Mouse (Mus musculus): ENCODE results near the gene Gon4l. TPM values are rescaled to one million over a fixed set of nuclear protein-coding genes. Genes with fewer than 3 reads are reported as not detected.
"Not testable (repeated sequence)": the region's sequence is repeated elsewhere in the genome, so short reads cannot be mapped to it uniquely, and the experiment has no call there.

Gene Gon4l
- polyA plus RNA-seq, 1 experiment from 2014 or later: 12.3 TPM

DNA sequence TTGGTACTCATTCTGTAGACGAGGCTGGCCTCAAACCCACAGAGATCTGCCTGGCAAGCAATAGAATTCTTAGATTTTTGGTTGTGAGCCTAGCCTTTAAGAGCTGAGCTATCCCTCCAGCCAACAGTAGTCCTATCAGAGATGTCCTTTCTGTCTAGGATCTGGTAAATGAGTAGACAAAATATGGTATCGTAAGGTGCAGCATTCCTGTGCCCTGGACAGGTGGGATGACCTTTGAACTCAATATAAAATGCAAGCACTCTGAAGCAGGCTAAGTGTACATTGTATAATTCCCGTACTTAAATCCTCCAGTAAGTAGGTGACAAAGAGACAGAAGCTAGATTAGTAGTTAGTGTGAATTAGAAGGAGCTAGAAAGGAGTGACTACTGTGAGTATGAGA is 27.1 kb downstream of the Gon4l start:
- no peaks in the 10 kb centered on the region for H3K27me3 ChIP-seq
- H3K4me2 ChIP-seq: no peak overlapping the region
- H3K27ac ChIP-seq (replicated peaks): no peak overlapping the region
- WGBS: 96% methylated on average over 3 of the region's 3 CpGs
- no peak for ATAC-seq (ENCODE audit: low read depth)
- H3K9ac ChIP-seq: no peak overlapping the region
- peaks cover 88% of the 10 kb centered on the region for H3K36me3 ChIP-seq
- H3K4me3 ChIP-seq: no peak overlapping the region
- H3K4me1 ChIP-seq (replicated peaks): no peaks in the 10 kb centered on the region
- no peaks in the 10 kb centered on the region for H3K9me3 ChIP-seq

DNA sequence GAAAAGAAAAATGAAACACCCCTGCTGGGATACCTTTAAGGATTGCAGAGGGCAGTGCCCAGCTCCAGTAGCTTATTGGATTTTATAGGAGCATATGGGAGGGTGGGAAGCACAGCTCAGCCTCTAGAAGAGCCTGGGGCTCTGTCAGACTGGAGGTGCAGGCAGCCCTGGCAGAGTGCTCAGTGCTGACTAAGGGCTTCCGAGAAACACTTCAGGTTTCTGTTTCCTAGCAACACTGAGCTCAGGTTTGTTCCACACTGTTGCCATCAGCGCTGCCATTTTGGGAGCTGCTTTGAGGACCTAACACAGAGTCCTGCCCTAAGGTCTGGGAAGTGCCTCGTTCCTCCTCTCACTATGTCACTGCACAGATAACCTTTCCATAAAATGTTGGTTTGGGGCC is 31.7 kb downstream of the Gon4l start:
- not testable (repeated sequence) for H3K27ac ChIP-seq (replicated peaks); H3K9ac ChIP-seq; ATAC-seq (ENCODE audit: low read depth); H3K9me3 ChIP-seq; H3K4me1 ChIP-seq (replicated peaks); H3K4me3 ChIP-seq; H3K4me2 ChIP-seq; H3K27me3 ChIP-seq
- WGBS: no CpG with 5 or more reads among the region's 3 CpGs
- H3K36me3 ChIP-seq: peaks cover 45% of the 10 kb centered on the region

DNA sequence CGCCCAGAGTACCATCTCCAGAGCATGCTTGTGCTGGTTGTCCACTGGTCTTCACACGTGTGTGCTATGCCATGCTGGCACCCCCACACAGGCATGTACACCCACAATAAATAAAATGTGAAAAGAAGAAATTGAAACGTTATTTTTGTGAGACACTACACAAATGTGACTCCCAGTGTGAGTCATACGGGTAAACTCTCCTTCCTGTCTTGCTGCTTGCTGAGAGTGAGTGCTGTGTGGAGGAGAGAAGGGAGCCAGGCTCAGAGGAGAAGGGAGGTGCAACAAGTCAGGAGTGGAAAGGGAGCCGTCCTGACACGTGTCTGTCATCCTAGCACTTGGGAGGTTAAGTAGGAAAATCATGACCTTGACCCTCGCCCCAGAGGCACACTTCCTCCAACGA is 32.1 kb downstream of the Gon4l start:
- ATAC-seq (ENCODE audit: low read depth); H3K27me3 ChIP-seq; H3K9me3 ChIP-seq; H3K4me3 ChIP-seq; H3K4me1 ChIP-seq (replicated peaks); H3K4me2 ChIP-seq; H3K9ac ChIP-seq; H3K27ac ChIP-seq (replicated peaks): not testable (repeated sequence)
- no CpG with 5 or more reads among the region's 8 CpGs for WGBS
- H3K36me3 ChIP-seq: peaks cover 40% of the 10 kb centered on the region

DNA sequence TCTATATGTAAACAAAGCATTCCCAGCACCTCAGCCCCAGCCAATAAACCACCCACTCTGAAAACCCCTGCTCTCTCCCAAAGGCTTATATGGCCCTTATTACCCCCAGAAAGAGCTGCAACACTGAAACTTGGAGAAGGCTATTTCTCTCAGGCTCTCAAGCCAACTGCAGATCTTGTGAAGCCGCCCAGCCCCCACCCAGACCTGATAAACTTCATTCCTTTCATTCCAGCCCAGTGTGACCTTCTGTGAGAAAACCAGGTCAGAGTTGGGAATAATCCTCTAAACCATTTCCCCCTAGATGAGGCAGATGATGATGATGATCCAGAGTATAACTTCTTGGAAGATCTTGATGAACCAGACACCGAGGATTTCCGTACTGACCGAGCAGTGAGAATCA is 33.4 kb downstream of the Gon4l start:
- H3K4me1 ChIP-seq (replicated peaks); H3K9me3 ChIP-seq; ATAC-seq (ENCODE audit: low read depth); H3K4me3 ChIP-seq; H3K9ac ChIP-seq; H3K4me2 ChIP-seq; H3K27me3 ChIP-seq; H3K27ac ChIP-seq (replicated peaks): not testable (repeated sequence)
- WGBS: 100% methylated on average over 2 of the region's 4 CpGs
- peaks cover 28% of the 10 kb centered on the region for H3K36me3 ChIP-seq

DNA sequence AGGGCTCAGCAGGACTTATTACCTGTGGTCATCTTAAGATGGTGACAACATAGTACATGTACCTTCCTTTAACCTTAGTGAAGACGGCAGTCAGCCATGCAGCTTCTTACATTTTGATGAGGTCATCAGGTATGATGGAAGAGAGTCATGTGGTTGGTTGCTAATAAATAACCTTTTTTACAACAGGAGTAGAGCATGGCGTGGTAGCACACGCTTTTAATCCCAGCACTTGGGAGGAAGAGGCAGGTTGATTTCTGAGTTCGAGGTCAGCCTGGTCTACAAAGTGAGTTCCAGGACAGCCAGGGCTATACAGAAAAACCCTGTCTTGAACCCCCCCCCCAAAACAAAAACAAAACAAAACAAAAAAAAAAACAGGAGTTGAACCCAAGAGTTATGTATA is 47.5 kb downstream of the Gon4l start:
- not testable (repeated sequence) for H3K4me2 ChIP-seq; H3K9ac ChIP-seq; H3K36me3 ChIP-seq; H3K27me3 ChIP-seq; H3K4me3 ChIP-seq; H3K4me1 ChIP-seq (replicated peaks); ATAC-seq (ENCODE audit: low read depth); H3K27ac ChIP-seq (replicated peaks); H3K9me3 ChIP-seq
- 96% methylated on average over 4 of the region's 4 CpGs for WGBS

DNA sequence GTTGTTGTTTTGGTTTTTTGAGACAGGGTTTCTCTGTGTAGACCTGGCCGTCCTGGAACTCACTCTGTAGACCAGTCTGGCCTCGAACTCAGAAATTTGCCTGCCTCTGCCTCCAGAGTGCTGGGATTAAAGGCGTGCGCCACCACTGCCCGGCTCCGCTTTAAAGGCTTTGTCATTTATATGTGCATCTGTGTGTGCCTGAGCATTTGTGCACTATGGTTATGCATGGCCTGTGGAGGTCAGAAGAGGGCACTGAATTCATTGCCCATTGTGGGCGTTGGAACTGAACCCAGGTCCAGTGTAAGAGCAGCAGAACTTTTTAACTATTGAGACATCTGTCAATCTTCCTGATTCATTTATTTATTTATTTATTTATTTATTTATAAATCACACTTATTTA is 58.0 kb downstream of the Gon4l start:
- 93% methylated on average over 7 of the region's 7 CpGs for WGBS
- peaks cover 25% of the 10 kb centered on the region for H3K36me3 ChIP-seq
- H3K9me3 ChIP-seq; H3K27ac ChIP-seq (replicated peaks); ATAC-seq (ENCODE audit: low read depth); H3K27me3 ChIP-seq; H3K4me2 ChIP-seq; H3K4me1 ChIP-seq (replicated peaks); H3K4me3 ChIP-seq; H3K9ac ChIP-seq: not testable (repeated sequence)

DNA sequence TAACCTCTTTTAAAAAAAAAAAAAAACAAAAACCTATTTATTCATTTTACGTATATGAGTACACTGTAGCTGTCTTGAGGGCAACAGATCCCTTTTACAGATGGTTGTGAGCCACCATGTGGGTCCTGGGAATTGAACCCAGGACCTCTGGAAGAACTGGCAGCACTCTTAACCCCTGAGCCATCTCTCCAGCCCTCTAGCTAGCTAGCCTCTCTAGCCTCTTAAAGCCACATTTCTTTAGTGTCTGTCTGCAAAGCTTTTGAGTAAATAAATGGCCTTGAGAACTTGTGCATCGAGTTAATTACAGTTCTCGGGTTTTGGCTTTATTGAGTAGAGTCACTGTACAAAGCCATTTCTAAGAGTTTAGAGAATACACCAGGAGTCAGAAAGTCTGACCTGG is 69.8 kb downstream of the Gon4l start:
- WGBS: 87% methylated on average over 3 of the region's 3 CpGs

DNA sequence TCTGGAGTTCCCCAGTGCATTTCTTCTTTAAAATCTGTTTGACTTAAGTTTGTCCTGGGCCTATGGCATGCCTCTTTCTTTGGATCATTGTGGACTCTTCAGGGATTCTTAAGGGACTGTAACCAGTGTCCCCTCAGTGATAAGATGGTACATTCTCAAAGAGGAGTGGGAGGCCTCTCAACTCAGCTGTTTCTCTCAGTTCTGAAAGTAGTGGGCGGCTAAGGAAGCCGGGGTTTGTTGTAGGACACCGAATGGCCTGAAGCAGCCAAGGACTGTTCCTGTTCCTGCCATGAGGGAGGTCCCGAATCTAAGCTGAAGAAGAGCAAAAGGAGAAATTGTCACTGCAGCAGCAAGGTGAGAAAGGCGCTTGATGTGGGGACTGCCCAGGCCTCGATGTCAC is 70.2 kb downstream of the Gon4l start:
- peaks cover 95% of the 10 kb centered on the region for H3K36me3 ChIP-seq
- H3K9ac ChIP-seq: no peak overlapping the region
- no peak overlapping the region for H3K4me3 ChIP-seq
- H3K9me3 ChIP-seq: no peaks in the 10 kb centered on the region
- no peaks in the 10 kb centered on the region for H3K27me3 ChIP-seq
- H3K27ac ChIP-seq (replicated peaks): no peak overlapping the region
- H3K4me1 ChIP-seq (replicated peaks): no peaks in the 10 kb centered on the region
- no peak overlapping the region for H3K4me2 ChIP-seq
- 86% methylated on average over 6 of the region's 6 CpGs for WGBS
- no peak for ATAC-seq (ENCODE audit: low read depth)

More for the DNA sequence above, 69.8 kb downstream of the Gon4l start:
- no peak overlapping the region for H3K4me3 ChIP-seq
- no peak overlapping the region for H3K4me2 ChIP-seq
- H3K9ac ChIP-seq: no peak overlapping the region
- no peaks in the 10 kb centered on the region for H3K27me3 ChIP-seq
- H3K27ac ChIP-seq (replicated peaks): no peak overlapping the region
- H3K9me3 ChIP-seq: no peaks in the 10 kb centered on the region
- ATAC-seq (ENCODE audit: low read depth): no peak
- H3K4me1 ChIP-seq (replicated peaks): no peaks in the 10 kb centered on the region
- peaks cover 91% of the 10 kb centered on the region for H3K36me3 ChIP-seq

DNA sequence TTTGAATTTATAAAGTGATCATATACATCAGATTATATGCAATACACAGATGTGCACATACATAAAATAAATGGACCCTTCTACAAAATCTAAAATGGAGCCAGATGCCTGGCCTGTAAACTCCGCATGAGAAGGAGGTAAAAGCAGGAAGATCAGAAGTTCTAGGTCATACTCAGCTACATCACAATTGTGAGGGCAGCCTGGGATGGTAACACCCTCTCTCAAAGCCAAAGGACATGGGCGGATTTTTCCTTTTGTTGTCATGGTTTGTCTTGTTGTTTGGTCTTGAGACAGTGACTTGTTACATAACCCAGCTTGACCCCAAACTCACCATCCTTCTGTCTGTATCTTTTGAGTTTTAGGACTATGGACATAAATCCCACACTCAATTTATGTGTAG is 70.7 kb downstream of the Gon4l start:
- H3K9me3 ChIP-seq: no peaks in the 10 kb centered on the region
- no peaks in the 10 kb centered on the region for H3K4me1 ChIP-seq (replicated peaks)
- no peak overlapping the region for H3K27ac ChIP-seq (replicated peaks)
- no peak overlapping the region for H3K4me2 ChIP-seq
- no peak overlapping the region for H3K9ac ChIP-seq
- 86% methylated on average over 2 of the region's 2 CpGs for WGBS
- no peaks in the 10 kb centered on the region for H3K27me3 ChIP-seq
- peaks cover 98% of the 10 kb centered on the region for H3K36me3 ChIP-seq
- no peak for ATAC-seq (ENCODE audit: low read depth)
- no peak overlapping the region for H3K4me3 ChIP-seq

DNA sequence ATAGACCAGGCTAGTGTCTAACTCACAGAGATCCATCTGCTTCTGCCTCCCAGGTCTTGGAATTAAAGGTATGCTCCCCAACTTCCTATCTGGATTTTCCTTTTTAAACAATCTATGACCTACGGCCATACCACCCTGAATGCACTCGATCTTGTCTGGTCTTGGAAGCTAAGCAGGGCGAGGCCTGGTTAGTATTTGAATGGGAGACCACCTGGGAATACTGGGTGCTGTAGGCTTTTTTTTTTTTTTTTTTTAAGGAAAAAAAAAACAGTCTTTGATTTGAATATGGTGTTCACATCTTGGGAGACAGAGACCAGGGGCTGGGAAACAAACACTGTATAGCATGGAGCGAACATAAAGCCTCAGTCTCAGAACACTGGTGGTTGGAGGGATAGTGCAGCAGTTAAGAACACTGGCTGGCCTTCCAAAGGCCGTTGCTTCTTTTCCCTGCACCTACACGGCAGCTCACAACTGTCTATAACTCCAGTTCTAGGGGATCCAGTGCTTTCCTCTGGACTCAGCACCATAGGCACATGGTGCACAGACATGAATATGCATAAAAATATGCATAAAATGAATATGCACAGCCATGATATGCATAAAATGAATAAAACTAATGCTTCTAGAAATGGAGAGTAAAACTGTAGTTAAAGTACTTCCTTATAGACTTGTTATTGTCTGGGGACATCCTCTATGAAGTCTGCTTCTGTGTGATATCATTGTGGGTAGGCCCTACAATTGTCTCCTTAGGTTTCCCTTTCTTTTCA is 71.5 kb downstream of the Gon4l start:
- ATAC-seq (ENCODE audit: low read depth): no peak
- Histone ChIP-seq H3K27me3 (no peaks in the 10 kb centered on the region), H3K4me2 (no peak overlapping the region), H3K9me3 (no peaks in the 10 kb centered on the region), H3K36me3 (peaks cover 100% of the 10 kb centered on the region), H3K4me1 (replicated peaks) (no peaks in the 10 kb centered on the region), H3K9ac (no peak overlapping the region), H3K4me3 (no peak overlapping the region), H3K27ac (replicated peaks) (no peak overlapping the region)
- WGBS: 92% methylated on average over 6 of the region's 6 CpGs

DNA sequence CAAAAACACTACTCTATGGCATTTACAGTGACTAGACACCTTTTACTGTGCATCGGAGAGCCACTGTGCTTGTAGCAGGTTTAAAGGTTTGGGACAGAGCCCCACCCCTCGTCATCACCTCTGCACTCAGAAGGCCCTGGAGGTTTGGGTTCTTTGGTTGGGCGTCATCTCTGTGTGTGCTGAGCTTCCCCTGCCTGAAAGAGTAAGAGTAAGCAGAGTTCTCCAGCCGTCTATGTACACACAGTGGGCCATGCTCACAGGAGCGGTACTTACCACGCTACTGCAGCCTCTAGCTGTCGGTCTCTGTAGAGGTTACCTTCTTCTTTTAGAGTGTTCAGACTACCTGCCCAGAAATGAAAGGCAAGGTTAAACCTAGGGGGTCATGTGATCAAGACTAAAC is 77.6 kb downstream of the Gon4l start:
- H3K4me1 ChIP-seq (replicated peaks): peaks cover 17% of the 10 kb centered on the region
- no peaks in the 10 kb centered on the region for H3K9me3 ChIP-seq
- ATAC-seq (ENCODE audit: low read depth): no peak
- H3K36me3 ChIP-seq: peaks cover 46% of the 10 kb centered on the region
- 94% methylated on average over 7 of the region's 7 CpGs for WGBS
- H3K27ac ChIP-seq (replicated peaks): no peak overlapping the region
- peak overlapping the region; percentile 87; the same call in 1 of the 2 replicates for H3K9ac ChIP-seq
- H3K27me3 ChIP-seq: no peaks in the 10 kb centered on the region
- peak overlapping the region; percentile 77; the same call in 1 of the 2 replicates for H3K4me3 ChIP-seq
- H3K4me2 ChIP-seq: peak overlapping the region; percentile 75

DNA sequence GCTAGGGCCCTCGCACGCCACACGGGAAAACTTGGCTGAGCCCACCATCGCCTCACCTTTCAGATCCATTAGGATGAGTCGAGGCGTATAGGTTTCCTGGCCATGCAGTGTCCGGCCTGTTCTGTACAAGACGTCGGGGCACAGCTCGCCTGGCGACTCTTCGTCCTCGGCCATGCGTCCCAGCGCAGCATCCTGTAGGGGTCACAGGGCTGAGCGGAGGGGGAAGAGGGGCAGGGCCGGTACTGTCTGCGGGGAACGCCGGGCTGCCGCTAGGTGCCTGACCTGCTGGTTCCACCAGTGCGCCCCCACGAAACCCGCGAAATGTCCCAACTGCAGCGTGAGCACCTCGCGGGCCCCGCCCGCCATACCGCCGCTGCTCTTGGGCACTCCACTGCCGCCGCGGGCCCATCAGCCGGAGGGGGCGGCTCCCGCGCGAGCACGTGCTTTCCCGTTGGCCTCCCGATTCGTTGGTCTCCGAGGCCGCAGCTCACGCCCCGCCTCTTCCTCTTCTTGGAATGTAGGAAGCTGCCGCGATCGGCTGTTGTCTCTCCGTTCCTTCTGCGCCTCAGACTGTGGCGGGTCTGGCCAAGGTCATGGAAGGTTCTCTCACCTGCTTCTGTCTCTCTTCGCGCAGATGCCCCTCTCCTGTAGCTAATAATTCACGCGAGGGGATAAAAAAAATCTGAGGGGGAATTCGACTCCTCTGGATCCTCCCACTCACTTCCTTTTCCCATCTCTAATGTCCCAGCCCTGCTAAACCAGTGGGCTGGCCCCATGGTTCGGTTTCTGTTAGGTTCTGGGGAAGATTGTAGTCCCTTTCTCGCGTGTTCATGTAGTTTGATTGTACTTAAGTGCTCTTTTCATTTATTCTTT is 78.7 kb downstream of the Gon4l start, which contains the start of gene Msto1:
Gene Msto1 (minus strand): TSS at position 489 of the 873 bp plus-strand sequence.
- Histone ChIP-seq H3K9ac (peak within 1 kb of the TSS; percentile 87), H3K27ac (replicated peaks) (peak within 1 kb of the TSS; percentile 90), H3K27me3 (no peaks in the 10 kb centered on the region), H3K36me3 (peaks cover 35% of the 10 kb centered on the region), H3K9me3 (no peaks in the 10 kb centered on the region), H3K4me1 (replicated peaks) (peaks cover 17% of the 10 kb centered on the region), H3K4me3 (peak within 1 kb of the TSS; percentile 77), H3K4me2 (peak within 1 kb of the TSS; percentile 75)
- peak; percentile 99 for ATAC-seq (ENCODE audit: low read depth)
- under 1% methylated on average over 62 of the region's 62 CpGs for WGBS

Data from neural tube, embryonic 13.5 days (tissue).